Mouse (Mus musculus) G1E (cell line): Measurements from ENCODE around the gene Ywhab.

Experiments used
- CTCF ChIP-seq: IDR thresholded peaks from 2 replicates; pipeline ENCODE4 v1.5.1; 2012; ENCODE audit warnings: low read depth, low read length, inconsistent platforms, mixed read lengths
- GATA1 ChIP-seq: IDR thresholded peaks from 2 replicates; pipeline ENCODE4 v1.6.1; 2012; ENCODE audit warnings: borderline replicate concordance, low read length, inconsistent platforms, mixed read lengths
- GATA2 ChIP-seq: IDR thresholded peaks from 2 replicates; pipeline ENCODE4 v1.6.1; 2012; ENCODE audit warnings: low read depth, low read length, inconsistent platforms, borderline replicate concordance
- POLR2AphosphoS5 ChIP-seq: IDR thresholded peaks from 2 replicates; pipeline ENCODE4 v1.6.1; 2012; ENCODE audit warnings: low read depth, low read length, inconsistent platforms; ENCODE audit not compliant: insufficient replicate concordance
- TAL1 ChIP-seq: conservative IDR thresholded peaks from 2 replicates; pipeline ENCODE4 v1.6.1; 2012; ENCODE audit warnings: low read depth, low read length, inconsistent platforms, mixed read lengths

DNA sequence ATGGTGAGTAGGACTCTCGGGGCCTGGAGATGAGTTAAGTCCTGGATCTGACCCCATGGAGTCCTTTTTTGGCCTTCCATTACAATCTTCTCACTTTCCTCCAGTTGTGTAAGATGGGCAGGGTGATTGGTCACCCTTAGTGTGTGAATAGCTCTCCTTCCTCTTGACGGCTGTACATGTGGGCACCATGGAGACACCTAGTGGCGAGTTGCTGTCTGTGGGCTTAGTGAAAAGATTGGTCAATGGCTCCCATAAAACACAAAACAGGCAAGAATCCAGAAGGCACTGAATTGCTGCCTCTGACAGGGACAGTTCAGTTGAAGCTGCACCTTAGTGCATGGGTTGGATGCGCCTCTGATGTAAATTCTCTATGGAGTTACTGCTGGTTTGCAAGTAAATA lies 43.0 kb upstream of the Ywhab start:
- TF ChIP-seq POLR2AphosphoS5, result no peak
- TF ChIP-seq CTCF, result no peak
- TF ChIP-seq GATA1, result no peak
- TF ChIP-seq TAL1, result no peak
- TF ChIP-seq GATA2, result no peak
